Mouse (Mus musculus) liver, embryonic 14.5 days (tissue): Measurements from ENCODE around the gene Gm13279.
"Not testable (repeated sequence)": the region's sequence is repeated elsewhere in the genome, so short reads cannot be mapped to it uniquely, and the experiment has no call there.

Experiments
- CTCF ChIP-seq: IDR thresholded peaks from 2 replicates; pipeline ENCODE4 v1.5.1; 2016; ENCODE audit warnings: antibody characterized with exemption, low read depth, control low read depth
- EP300 ChIP-seq: IDR thresholded peaks from 2 replicates; pipeline ENCODE4 v1.6.1; 2016; ENCODE audit warnings: antibody characterized with exemption, low read depth

GRCm38 (mm10) chr4:88780320-88780719, 16.9 kb upstream of the Gm13279 start:
- not testable (repeated sequence) for TF ChIP-seq CTCF, EP300
